Mouse (Mus musculus) forebrain, embryonic 11.5 days (tissue): ENCODE measurements around the gene Rapgef2. TPM values are rescaled to one million over a fixed set of nuclear protein-coding genes. Genes with fewer than 3 reads are reported as not detected.

ENCODE experiments used
- ATAC-seq: fragments of 200-750 bp; cut with Nextera tagmentation; replicated peaks from 2 replicates; pipeline ENCODE4 v1.8.0; 2017; ENCODE audit warnings: moderate TSS enrichment; ENCODE audit not compliant: low FRiP score
- DNase-seq: peaks from one replicate; pipeline ENCODE4 v3.0.0-alpha.2; 2017; ENCODE audit warnings: low spot score
- H3K27ac ChIP-seq: fragments of 300-500 bp; sonication (generic); 2 replicates; pipeline ENCODE4 v1.5.1; 2014; ENCODE audit warnings: low read depth, low read length
- H3K27me3 ChIP-seq: fragments of 300-500 bp; sonication (generic); 2 replicates; pipeline ENCODE4 v1.6.1; 2014; ENCODE audit warnings: mild to moderate bottlenecking, low read length, mixed read lengths; ENCODE audit not compliant: control insufficient read depth, insufficient read depth
- H3K36me3 ChIP-seq: fragments of 300-500 bp; sonication (generic); 2 replicates; pipeline ENCODE4 v1.6.1; 2014; ENCODE audit warnings: mild to moderate bottlenecking, low read length, moderate library complexity, mixed read lengths; ENCODE audit not compliant: control insufficient read depth, insufficient read depth
- H3K4me1 ChIP-seq: fragments of 300-500 bp; sonication (generic); replicated peaks from 2 replicates; pipeline ENCODE4 v1.6.1; 2014; ENCODE audit warnings: low read length, mixed read lengths; ENCODE audit not compliant: control insufficient read depth, insufficient read depth
- H3K4me2 ChIP-seq: fragments of 300-500 bp; sonication (generic); 2 replicates; pipeline ENCODE4 v1.6.1; 2014; ENCODE audit warnings: low read depth, mild to moderate bottlenecking, low read length, moderate library complexity, mixed read lengths; ENCODE audit not compliant: severe bottlenecking
- H3K4me3 ChIP-seq: fragments of 300-500 bp; sonication (generic); 2 replicates; pipeline ENCODE4 v1.5.1; 2014; ENCODE audit warnings: low read depth, low read length
- H3K9ac ChIP-seq: fragments of 300-500 bp; sonication (generic); 2 replicates; pipeline ENCODE4 v1.6.1; 2014; ENCODE audit warnings: low read length
- H3K9me3 ChIP-seq: fragments of 300-500 bp; sonication (generic); 2 replicates; pipeline ENCODE4 v1.6.1; 2016; ENCODE audit warnings: low read length, mixed read lengths; ENCODE audit not compliant: control insufficient read depth
- WGBS: fragments of 180-500 bp; shearing (Covaris S2); extraction: QIAGEN DNeasy Blood & Tissue Kit; methylation state at CpG from one replicate; pipeline ENCODE4 v1.1.7; 2014; 5-methylcytosine and 5-hydroxymethylcytosine counted together
- polyA plus RNA-seq: library from polyadenylated mRNA; unstranded; fragments of >200 nt; fragmentation: Nextera tagmentation; extraction: Ambion mirVana; gene quantifications from 2 replicates; pipeline ENCODE4 v1.2.1, GENCODE M21; 2014

The Rapgef2 gene
- polyA plus RNA-seq, 1 experiment from 2014 or later = 8.5 TPM

- H3K4me2 ChIP-seq = no peak overlapping the region
- H3K4me1 ChIP-seq = no peaks in the 10 kb centered on the region
- no peak overlapping the region for H3K4me3 ChIP-seq
- H3K36me3 ChIP-seq = no peaks in the 10 kb centered on the region
- no peak overlapping the region for H3K27ac ChIP-seq
- H3K9ac ChIP-seq = no peak overlapping the region
- no peaks in the 10 kb centered on the region for H3K27me3 ChIP-seq
- DNase-seq = no peak
- 97% methylated on average over 7 of the region's 7 CpGs for WGBS
- ATAC-seq = no peak
- no peaks in the 10 kb centered on the region for H3K9me3 ChIP-seq
These were observed 79.8 kb downstream of the Rapgef2 start for GRCm38 (mm10) chr3:79206524-79206923.

- ATAC-seq (no peak), DNase-seq (no peak)
- Histone ChIP-seq H3K27ac (no peak overlapping the region), H3K4me2 (no peak overlapping the region), H3K36me3 (no peaks in the 10 kb centered on the region), H3K4me1 (no peaks in the 10 kb centered on the region), H3K27me3 (no peaks in the 10 kb centered on the region), H3K9me3 (no peaks in the 10 kb centered on the region), H3K9ac (no peak overlapping the region), H3K4me3 (no peak overlapping the region)
- 85% methylated on average over 4 of the region's 4 CpGs for WGBS
These were observed 80.3 kb downstream of the Rapgef2 start for GRCm38 (mm10) chr3:79205981-79206380.

GRCm38 (mm10) chr3:79205112-79205511 is 81.2 kb downstream of the Rapgef2 start:
- Histone ChIP-seq H3K4me3 (no peak overlapping the region), H3K4me2 (no peak overlapping the region), H3K4me1 (no peaks in the 10 kb centered on the region), H3K27me3 (no peaks in the 10 kb centered on the region), H3K9ac (no peak overlapping the region), H3K9me3 (no peaks in the 10 kb centered on the region), H3K36me3 (no peaks in the 10 kb centered on the region), H3K27ac (no peak overlapping the region)
- WGBS = 44% methylated on average over 3 of the region's 3 CpGs
- no peak for ATAC-seq
- DNase-seq = no peak

- H3K27ac ChIP-seq = no peak overlapping the region
- H3K9me3 ChIP-seq = no peaks in the 10 kb centered on the region
- no peaks in the 10 kb centered on the region for H3K4me1 ChIP-seq
- ATAC-seq (no peak), DNase-seq (no peak)
- no peaks in the 10 kb centered on the region for H3K36me3 ChIP-seq
- H3K4me3 ChIP-seq = no peak overlapping the region
- no peaks in the 10 kb centered on the region for H3K27me3 ChIP-seq
- H3K9ac ChIP-seq = no peak overlapping the region
- no peak overlapping the region for H3K4me2 ChIP-seq
- WGBS = 89% methylated on average over 9 of the region's 9 CpGs
These were observed 82.1 kb downstream of the Rapgef2 start for GRCm38 (mm10) chr3:79204261-79204660.

GRCm38 (mm10) chr3:79203821-79204220 is 82.5 kb downstream of the Rapgef2 start:
- ATAC-seq = no peak
- WGBS = 81% methylated on average over 5 of the region's 5 CpGs

GRCm38 (mm10) chr3:79203178-79203577 is 83.1 kb downstream of the Rapgef2 start:
- H3K4me1 ChIP-seq = no peaks in the 10 kb centered on the region
- no peaks in the 10 kb centered on the region for H3K27me3 ChIP-seq
- H3K36me3 ChIP-seq = no peaks in the 10 kb centered on the region
- DNase-seq (no peak), ATAC-seq (no peak)
- no peak overlapping the region for H3K9ac ChIP-seq
- H3K27ac ChIP-seq = no peak overlapping the region
- no peak overlapping the region for H3K4me3 ChIP-seq
- no peaks in the 10 kb centered on the region for H3K9me3 ChIP-seq
- whole genome bisulfite sequencing = 88% methylated on average over 3 of the region's 3 CpGs
- H3K4me2 ChIP-seq = no peak overlapping the region

More at GRCm38 (mm10) chr3:79203821-79204220, 82.5 kb downstream of the Rapgef2 start:
- H3K4me2 ChIP-seq = no peak overlapping the region
- H3K27ac ChIP-seq = no peak overlapping the region
- no peaks in the 10 kb centered on the region for H3K27me3 ChIP-seq
- H3K9me3 ChIP-seq = no peaks in the 10 kb centered on the region
- H3K36me3 ChIP-seq = no peaks in the 10 kb centered on the region
- no peak for DNase-seq
- H3K4me3 ChIP-seq = no peak overlapping the region
- no peak overlapping the region for H3K9ac ChIP-seq
- H3K4me1 ChIP-seq = no peaks in the 10 kb centered on the region

GRCm38 (mm10) chr3:79202275-79203153 is 83.8 kb downstream of the Rapgef2 start:
- Histone ChIP-seq H3K4me2 (no peak overlapping the region), H3K36me3 (no peaks in the 10 kb centered on the region), H3K9me3 (no peaks in the 10 kb centered on the region), H3K27ac (no peak overlapping the region), H3K9ac (no peak overlapping the region), H3K4me1 (no peaks in the 10 kb centered on the region), H3K27me3 (no peaks in the 10 kb centered on the region), H3K4me3 (no peak overlapping the region)
- WGBS = 40% methylated on average over 11 of the region's 11 CpGs
- DNase-seq (peak; percentile 70), ATAC-seq (peak; percentile 80)

GRCm38 (mm10) chr3:79196708-79197437 is 89.4 kb downstream of the Rapgef2 start:
- Histone ChIP-seq H3K27ac (no peak overlapping the region), H3K4me3 (no peak overlapping the region), H3K4me1 (no peaks in the 10 kb centered on the region), H3K4me2 (no peak overlapping the region), H3K9ac (no peak overlapping the region), H3K27me3 (no peaks in the 10 kb centered on the region), H3K36me3 (no peaks in the 10 kb centered on the region), H3K9me3 (no peaks in the 10 kb centered on the region)
- WGBS = 76% methylated on average over 6 of the region's 6 CpGs
- DNase-seq = no peak
- ATAC-seq = peak; percentile 60; the same call in 1 of the 2 replicates
